Mouse (Mus musculus) forebrain, embryonic 13.5 days (tissue): Measurements from ENCODE around the gene Oprd1. TPM values are rescaled to one million over a fixed set of nuclear protein-coding genes. Genes with fewer than 3 reads are reported as not detected.

ENCODE experiments used
- ATAC-seq: fragments of 200-750 bp; cut with Nextera tagmentation; 2 replicates; pipeline ENCODE4 v1.8.0; 2017
- H3K27ac ChIP-seq: fragments of 300-500 bp; sonication (generic); 2 replicates; pipeline ENCODE4 v1.5.1; 2015; ENCODE audit warnings: inconsistent platforms, mild to moderate bottlenecking, moderate library complexity
- H3K27me3 ChIP-seq: fragments of 300-500 bp; sonication (generic); 2 replicates; pipeline ENCODE4 v1.6.1; 2015; ENCODE audit warnings: mild to moderate bottlenecking, inconsistent platforms
- H3K36me3 ChIP-seq: fragments of 300-500 bp; sonication (generic); 2 replicates; pipeline ENCODE4 v1.6.1; 2015; ENCODE audit warnings: mild to moderate bottlenecking, inconsistent platforms; ENCODE audit not compliant: poor library complexity, severe bottlenecking
- H3K4me1 ChIP-seq: fragments of 300-500 bp; sonication (generic); 2 replicates; pipeline ENCODE4 v1.6.1; 2015; ENCODE audit warnings: inconsistent platforms
- H3K4me2 ChIP-seq: fragments of 300-500 bp; sonication (generic); 2 replicates; pipeline ENCODE4 v1.6.1; 2015; ENCODE audit warnings: inconsistent platforms, mild to moderate bottlenecking, moderate library complexity
- H3K4me3 ChIP-seq: fragments of 300-500 bp; sonication (generic); 2 replicates; pipeline ENCODE4 v1.5.1; 2015; ENCODE audit warnings: mild to moderate bottlenecking, inconsistent platforms
- H3K9ac ChIP-seq: fragments of 300-500 bp; sonication (generic); 2 replicates; pipeline ENCODE4 v1.6.1; 2015; ENCODE audit warnings: mild to moderate bottlenecking, inconsistent platforms
- H3K9me3 ChIP-seq: fragments of 300-500 bp; sonication (generic); replicated peaks from 2 replicates; pipeline ENCODE4 v1.6.1; 2016; ENCODE audit warnings: inconsistent platforms
- WGBS: fragments of 180-500 bp; shearing (Covaris S2); methylation state at CpG from one replicate; pipeline ENCODE4 v1.1.7; 2015; 5-methylcytosine and 5-hydroxymethylcytosine counted together
- polyA plus RNA-seq: library from polyadenylated mRNA; unstranded; fragments of >200 nt; fragmentation: Nextera tagmentation; extraction: Ambion mirVana; gene quantifications from 2 replicates; pipeline ENCODE4 v1.2.1, GENCODE M21; 2015

The Oprd1 gene
- polyA plus RNA-seq, 1 experiment from 2014 or later, result 0.12 TPM

DNA sequence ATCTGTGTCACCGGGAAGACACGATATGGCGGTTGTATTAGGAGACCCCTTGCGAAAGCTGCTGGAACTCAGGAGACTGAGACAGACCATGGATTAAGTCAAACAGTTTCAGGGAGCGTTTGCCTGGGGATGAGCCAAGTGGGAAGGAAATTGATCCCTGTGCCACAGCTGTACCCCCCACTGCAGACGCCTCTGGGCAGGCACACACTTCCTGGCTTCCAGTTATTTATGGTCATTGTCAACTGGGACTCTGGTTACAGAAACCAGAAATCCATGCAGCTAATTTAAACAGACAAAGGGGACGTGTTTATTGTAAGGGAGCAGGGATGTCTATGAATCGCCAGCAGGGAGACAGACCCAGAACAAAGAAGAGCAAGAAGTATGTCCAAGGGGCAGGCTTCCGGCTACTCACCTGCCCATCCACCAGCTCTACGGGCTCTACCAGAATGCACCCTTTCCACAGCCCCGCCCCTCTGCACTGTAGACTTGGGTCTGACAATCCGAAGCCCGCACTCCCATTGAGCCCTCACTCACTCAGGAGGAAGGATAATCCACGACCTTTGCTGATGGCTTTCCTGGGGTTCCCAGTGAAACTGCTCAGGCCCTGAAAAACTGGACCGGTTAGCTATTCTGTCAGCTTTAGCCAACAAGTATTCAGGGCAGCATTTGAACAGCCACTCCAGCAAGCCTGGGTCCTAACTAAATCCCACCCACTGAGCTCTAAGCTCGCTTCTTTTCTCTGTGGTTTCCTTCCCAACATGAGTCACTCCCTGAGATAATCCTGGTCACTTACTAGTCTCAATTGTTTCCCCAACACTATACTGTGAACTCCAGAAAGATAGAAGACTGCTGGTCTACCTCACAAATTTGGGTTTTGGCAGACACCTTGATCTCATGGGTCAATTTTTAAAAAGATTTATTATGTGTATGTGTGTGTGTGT lies 22.3 kb upstream of the Oprd1 start:
- Histone ChIP-seq H3K4me2 (no peak overlapping the region), H3K4me1 (peaks cover 4% of the 10 kb centered on the region; the same call in 1 of the 2 replicates), H3K36me3 (no peaks in the 10 kb centered on the region), H3K27ac (no peak overlapping the region), H3K9me3 (no peaks in the 10 kb centered on the region), H3K27me3 (no peaks in the 10 kb centered on the region), H3K4me3 (no peak overlapping the region), H3K9ac (no peak overlapping the region)
- no peak for ATAC-seq
- WGBS, result 66% methylated on average over 16 of the region's 16 CpGs

GRCm38 (mm10) chr4:132165691-132166090 lies 21.4 kb upstream of the Oprd1 start:
- Histone ChIP-seq H3K4me1 (peaks cover 4% of the 10 kb centered on the region; the same call in 1 of the 2 replicates), H3K4me3 (no peak overlapping the region), H3K9me3 (no peaks in the 10 kb centered on the region), H3K27ac (no peak overlapping the region), H3K36me3 (no peaks in the 10 kb centered on the region), H3K27me3 (no peaks in the 10 kb centered on the region), H3K9ac (no peak overlapping the region), H3K4me2 (no peak overlapping the region)
- 59% methylated on average over 14 of the region's 14 CpGs for WGBS
- ATAC-seq, result no peak

GRCm38 (mm10) chr4:132156941-132157622 lies 12.8 kb upstream of the Oprd1 start:
- H3K27me3 ChIP-seq, result no peaks in the 10 kb centered on the region
- H3K27ac ChIP-seq, result no peak overlapping the region
- WGBS, result 72% methylated on average over 12 of the region's 12 CpGs
- H3K9me3 ChIP-seq, result peaks cover 3% of the 10 kb centered on the region; the same call in 1 of the 2 replicates
- 0 out of 2 replicates have a peak, but pooled peaks cover 5% of the 10 kb centered on the region for H3K4me1 ChIP-seq
- no peak overlapping the region for H3K4me3 ChIP-seq
- ATAC-seq, result no peak
- H3K36me3 ChIP-seq, result no peaks in the 10 kb centered on the region
- no peak overlapping the region for H3K4me2 ChIP-seq
- H3K9ac ChIP-seq, result no peak overlapping the region

DNA sequence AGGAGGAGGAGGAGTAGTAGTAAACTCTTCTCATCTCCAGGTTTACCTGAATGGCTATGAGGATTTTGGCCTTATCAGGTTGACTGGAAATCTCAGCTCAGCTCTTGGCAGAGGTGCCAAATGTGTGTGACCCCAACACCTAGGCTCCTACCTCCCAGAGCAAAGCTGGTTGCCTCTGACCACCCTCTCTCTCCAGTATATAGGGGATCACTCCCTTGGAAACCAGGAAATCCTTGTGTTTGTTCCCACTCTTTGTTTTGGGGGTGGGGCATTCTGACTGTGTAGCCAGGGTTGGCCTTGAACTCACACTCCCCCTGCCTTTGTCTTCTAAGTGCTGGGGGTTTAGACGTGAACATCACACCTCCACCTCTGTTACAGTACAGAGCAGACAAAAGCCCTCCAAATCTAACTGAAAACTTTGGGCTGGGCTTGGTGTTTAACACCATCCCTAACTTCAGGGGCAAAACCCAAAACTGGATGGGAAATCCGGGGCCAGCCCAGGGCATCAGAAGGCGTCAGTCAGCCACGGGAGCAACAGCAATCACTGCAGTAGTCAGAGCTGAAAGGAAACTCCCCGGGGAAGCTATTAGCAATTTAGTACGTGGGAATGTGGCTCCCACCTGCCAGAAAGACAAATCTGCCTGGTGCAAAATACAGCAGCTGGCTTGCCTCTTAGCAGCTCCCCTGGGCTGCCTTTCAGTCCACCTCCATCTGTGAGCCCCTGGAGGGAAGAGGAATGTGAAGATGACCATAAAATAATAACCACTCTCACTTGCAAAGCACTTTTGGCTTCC lies 10.8 kb upstream of the Oprd1 start:
- WGBS, result 6% methylated on average over 6 of the region's 6 CpGs
- no peaks in the 10 kb centered on the region for H3K36me3 ChIP-seq
- ATAC-seq, result no peak
- no peak overlapping the region for H3K4me3 ChIP-seq
- peaks cover 3% of the 10 kb centered on the region; the same call in 1 of the 2 replicates for H3K9me3 ChIP-seq
- H3K9ac ChIP-seq, result no peak overlapping the region
- H3K27me3 ChIP-seq, result no peaks in the 10 kb centered on the region
- H3K4me2 ChIP-seq, result no peak overlapping the region
- H3K4me1 ChIP-seq, result 0 out of 2 replicates have a peak, but pooled peaks cover 5% of the 10 kb centered on the region
- H3K27ac ChIP-seq, result no peak overlapping the region

DNA sequence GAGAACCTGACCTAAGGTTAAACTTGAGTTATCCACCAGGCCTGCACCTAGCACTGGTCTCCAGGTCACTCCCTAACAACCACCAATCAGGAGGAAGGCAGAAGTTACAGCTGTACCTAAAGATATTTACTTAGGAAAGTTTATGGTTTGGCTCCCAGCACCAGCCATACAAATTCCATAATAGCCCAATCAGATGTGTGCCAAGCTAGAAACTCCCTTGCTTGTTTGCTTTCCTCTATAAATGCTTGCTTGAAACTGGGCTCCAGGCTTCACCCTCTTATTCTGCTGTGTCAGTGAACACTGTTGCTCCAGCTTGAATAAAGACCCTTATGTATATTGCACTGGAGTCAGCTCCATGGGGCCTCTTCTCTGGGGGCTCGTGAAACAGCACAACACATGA lies 7.4 kb upstream of the Oprd1 start:
- Histone ChIP-seq H3K36me3 (no peaks in the 10 kb centered on the region), H3K4me1 (0 out of 2 replicates have a peak, but pooled peaks cover 5% of the 10 kb centered on the region), H3K4me2 (no peak overlapping the region), H3K27me3 (peaks cover 7% of the 10 kb centered on the region), H3K4me3 (no peak overlapping the region), H3K9ac (no peak overlapping the region), H3K27ac (no peak overlapping the region), H3K9me3 (peaks cover 3% of the 10 kb centered on the region)
- 60% methylated on average over 1 of the region's 1 CpGs for WGBS
- no peak for ATAC-seq

DNA sequence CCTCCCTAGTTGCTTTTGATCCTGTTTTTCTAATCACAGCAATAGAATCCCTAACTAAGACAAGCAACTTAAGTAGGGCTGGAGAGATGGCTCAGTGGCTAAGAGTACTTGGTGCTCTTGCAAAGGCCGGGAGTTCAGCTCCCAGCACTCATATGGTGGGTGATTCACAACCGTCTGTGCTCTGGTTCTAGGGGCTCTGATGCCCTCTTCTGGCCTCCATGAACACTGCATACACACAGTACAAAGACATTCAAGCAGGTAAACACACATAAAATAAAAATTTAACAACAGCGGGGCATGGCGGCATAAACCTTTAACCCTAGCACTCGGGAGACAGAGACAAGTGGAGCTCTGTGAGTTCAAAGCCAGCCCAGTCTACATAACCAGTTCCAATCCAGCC lies 1.9 kb upstream of the Oprd1 start:
- Histone ChIP-seq H3K4me3 (no peak overlapping the region), H3K36me3 (no peaks in the 10 kb centered on the region), H3K4me1 (peaks cover 8% of the 10 kb centered on the region), H3K9me3 (no peaks in the 10 kb centered on the region; the same call in 1 of the 2 replicates), H3K9ac (no peak overlapping the region), H3K27ac (no peak overlapping the region), H3K27me3 (peaks cover 61% of the 10 kb centered on the region), H3K4me2 (no peak overlapping the region)
- 72% methylated on average over 5 of the region's 5 CpGs for WGBS
- no peak for ATAC-seq

DNA sequence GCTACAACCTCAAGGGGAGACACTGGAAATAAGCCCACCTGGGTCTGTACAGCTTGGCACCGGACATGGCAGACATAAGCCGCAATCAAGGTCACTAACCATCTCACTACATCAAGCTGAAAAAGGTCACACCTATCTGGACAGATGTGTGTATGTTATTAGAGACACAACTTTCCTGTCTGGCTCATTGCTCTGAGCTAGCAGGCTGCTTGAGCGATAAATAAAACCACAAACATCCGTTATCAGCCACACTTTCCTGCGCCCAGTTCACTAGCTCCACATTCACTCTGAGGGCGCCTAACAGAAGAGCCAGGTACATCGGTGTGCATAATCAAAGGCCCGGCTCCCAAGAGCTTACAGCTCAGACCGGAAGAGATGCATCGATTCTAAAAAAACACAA lies 806 bp upstream of the Oprd1 start:
- Histone ChIP-seq H3K9ac (no peak overlapping the region), H3K4me1 (peaks cover 8% of the 10 kb centered on the region), H3K9me3 (no peaks in the 10 kb centered on the region; the same call in 1 of the 2 replicates), H3K27ac (no peak overlapping the region), H3K4me3 (no peak overlapping the region), H3K36me3 (no peaks in the 10 kb centered on the region), H3K4me2 (0 out of 2 replicates have a peak overlapping the region, but pooled peaks have one; percentile 72), H3K27me3 (peaks cover 68% of the 10 kb centered on the region)
- no peak for ATAC-seq
- WGBS, result 43% methylated on average over 10 of the region's 10 CpGs

DNA sequence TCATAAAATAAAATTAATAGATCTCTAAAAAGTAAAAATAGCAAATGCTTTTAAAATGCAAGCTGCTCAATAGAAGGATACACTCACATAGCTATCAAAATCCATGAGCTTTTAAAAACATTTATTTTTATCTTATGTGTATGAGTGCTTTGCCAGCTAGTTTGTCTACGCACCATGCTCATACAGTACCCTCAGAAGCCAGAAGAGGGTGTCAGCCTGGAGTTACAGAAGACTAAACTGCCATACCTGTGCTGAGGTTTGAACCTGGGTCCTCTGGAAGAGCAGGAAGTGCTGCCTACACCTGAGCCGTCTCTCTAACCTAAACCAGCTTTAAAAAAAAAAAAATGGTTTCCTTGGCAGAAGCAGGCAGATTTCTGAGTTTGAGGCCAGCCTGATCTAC lies 5.6 kb downstream of the Oprd1 start:
- Histone ChIP-seq H3K27ac (no peak overlapping the region), H3K4me1 (no peaks in the 10 kb centered on the region), H3K4me2 (no peak overlapping the region), H3K27me3 (peaks cover 35% of the 10 kb centered on the region), H3K9ac (no peak overlapping the region), H3K36me3 (no peaks in the 10 kb centered on the region), H3K9me3 (no peaks in the 10 kb centered on the region), H3K4me3 (no peak overlapping the region)
- ATAC-seq, result no peak
- 92% methylated on average over 2 of the region's 2 CpGs for WGBS

- Histone ChIP-seq H3K27ac (no peak overlapping the region), H3K4me3 (no peak overlapping the region), H3K36me3 (no peaks in the 10 kb centered on the region), H3K4me2 (no peak overlapping the region), H3K27me3 (peaks cover 18% of the 10 kb centered on the region), H3K9me3 (no peaks in the 10 kb centered on the region), H3K9ac (no peak overlapping the region), H3K4me1 (peaks cover 5% of the 10 kb centered on the region)
- ATAC-seq, result no peak
- WGBS, result 84% methylated on average over 7 of the region's 7 CpGs
These were observed 7.3 kb downstream of the Oprd1 start for GRCm38 (mm10) chr4:132137013-132137412.

GRCm38 (mm10) chr4:132133920-132134319 lies 10.4 kb downstream of the Oprd1 start:
- Histone ChIP-seq H3K9me3 (no peaks in the 10 kb centered on the region), H3K27me3 (no peaks in the 10 kb centered on the region), H3K27ac (no peak overlapping the region), H3K4me3 (no peak overlapping the region), H3K4me2 (no peak overlapping the region), H3K4me1 (peaks cover 31% of the 10 kb centered on the region), H3K36me3 (no peaks in the 10 kb centered on the region), H3K9ac (no peak overlapping the region)
- WGBS, result 72% methylated on average over 16 of the region's 16 CpGs
- no peak for ATAC-seq

- Histone ChIP-seq H3K9ac (no peak overlapping the region), H3K4me3 (no peak overlapping the region), H3K27me3 (no peaks in the 10 kb centered on the region), H3K4me2 (no peak overlapping the region), H3K36me3 (no peaks in the 10 kb centered on the region), H3K9me3 (no peaks in the 10 kb centered on the region), H3K27ac (no peak overlapping the region), H3K4me1 (peaks cover 36% of the 10 kb centered on the region)
- WGBS, result 95% methylated on average over 5 of the region's 5 CpGs
- no peak for ATAC-seq
These were observed 10.9 kb downstream of the Oprd1 start for GRCm38 (mm10) chr4:132133381-132133780.
